Mouse (Mus musculus) c-Kit-positive CD71-negative TER-119-negative erythroid progenitor cells, embryonic 14.5 days (primary cell): ENCODE data around the gene Trim71.

ENCODE experiments used
- DNase-seq: peaks from one replicate; pipeline ENCODE4 v3.0.0-alpha.2; 2013; ENCODE audit warnings: low read depth

The Trim71 gene

GRCm38 (mm10) chr9:114557086-114557485, 7.1 kb downstream of the Trim71 start:
- DNase-seq: no peak

DNA sequence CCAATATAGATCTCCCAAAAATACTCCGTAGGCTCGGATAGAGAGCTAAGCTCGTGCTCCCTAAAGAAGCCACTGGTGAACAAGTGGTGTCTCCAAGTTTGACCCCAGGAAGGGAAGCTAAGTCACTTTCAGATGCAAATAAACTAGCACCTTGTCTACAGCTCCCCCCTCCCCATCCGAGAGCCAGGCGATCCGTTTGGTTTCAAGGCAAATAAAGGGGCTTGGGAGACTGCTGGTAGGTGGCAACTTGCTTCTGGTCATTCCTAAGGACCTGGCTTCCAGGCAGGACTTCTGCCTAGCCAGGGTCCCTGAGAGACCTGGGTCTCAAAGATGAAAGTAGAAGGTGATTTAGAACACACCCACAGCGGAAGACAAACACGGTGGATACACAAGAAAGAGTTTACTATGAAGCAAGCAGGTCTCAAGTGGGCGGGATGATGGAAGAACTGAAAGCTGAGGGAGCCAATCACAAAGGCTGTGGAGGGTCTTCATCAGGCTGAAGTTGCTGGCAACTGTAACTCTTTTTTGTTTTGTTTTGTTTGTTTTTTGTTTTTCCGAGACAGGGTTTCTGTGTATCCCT, 7.8 kb downstream of the Trim71 start:
- no peak for DNase-seq

DNA sequence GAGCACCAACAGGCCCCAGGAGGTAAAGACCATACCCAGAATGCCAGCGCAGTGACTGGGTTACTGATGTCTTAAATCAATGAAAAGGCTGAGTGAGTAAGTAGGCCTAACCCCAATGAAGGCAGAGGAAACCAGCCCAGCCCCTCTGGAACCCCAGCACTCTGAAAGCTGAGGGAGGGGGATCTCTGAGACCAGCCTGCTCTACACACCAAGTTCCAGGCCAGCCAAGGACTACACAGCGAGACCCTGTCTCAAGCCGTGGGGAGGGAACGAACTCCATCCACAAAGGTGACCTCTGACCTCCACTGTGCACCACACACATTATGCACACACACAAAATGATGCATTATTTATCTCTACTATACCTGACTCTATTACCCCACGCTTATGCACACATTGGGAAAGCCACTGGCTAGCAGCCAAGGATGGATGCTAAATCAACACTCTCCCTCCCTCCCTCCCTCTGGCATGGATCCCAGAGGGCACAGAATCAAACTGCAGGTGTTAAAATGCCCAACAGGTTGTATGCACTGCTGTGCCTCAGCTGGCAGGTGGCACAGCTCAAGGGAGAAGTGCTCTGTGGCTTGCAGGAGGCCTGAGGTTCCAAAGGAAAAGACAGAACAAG, 9.7 kb downstream of the Trim71 start:
- DNase-seq: no peak

GRCm38 (mm10) chr9:114553828-114554227, 10.3 kb downstream of the Trim71 start:
- DNase-seq: no peak

- no peak for DNase-seq
Measured at GRCm38 (mm10) chr9:114550033-114550432, 14.1 kb downstream of the Trim71 start.

GRCm38 (mm10) chr9:114549117-114549516, 15.1 kb downstream of the Trim71 start:
- no peak for DNase-seq

GRCm38 (mm10) chr9:114548496-114548895, 15.7 kb downstream of the Trim71 start:
- no peak for DNase-seq

GRCm38 (mm10) chr9:114547643-114548077, 16.5 kb downstream of the Trim71 start:
- DNase-seq: no peak

DNA sequence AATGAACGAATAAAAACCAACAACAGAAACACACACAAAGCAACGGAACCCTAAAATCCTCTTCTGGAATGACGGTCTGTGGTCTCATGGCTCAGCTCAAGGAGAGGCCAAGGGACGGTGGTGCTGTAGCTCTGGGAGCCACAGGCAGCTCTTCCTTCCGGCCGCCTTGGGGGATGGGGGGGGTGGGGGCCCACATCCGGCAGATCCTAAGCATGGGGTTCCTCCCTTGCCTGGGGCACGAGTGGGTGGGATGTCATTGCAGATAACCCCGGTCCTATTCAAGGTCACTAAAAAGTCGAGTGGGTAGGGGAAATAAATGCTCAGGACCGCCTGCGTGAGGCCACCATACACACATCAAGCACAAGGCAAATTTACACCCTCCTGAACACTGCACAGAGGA, 17.4 kb downstream of the Trim71 start:
- no peak for DNase-seq

GRCm38 (mm10) chr9:114544754-114545393, 19.3 kb downstream of the Trim71 start:
- DNase-seq: no peak

DNA sequence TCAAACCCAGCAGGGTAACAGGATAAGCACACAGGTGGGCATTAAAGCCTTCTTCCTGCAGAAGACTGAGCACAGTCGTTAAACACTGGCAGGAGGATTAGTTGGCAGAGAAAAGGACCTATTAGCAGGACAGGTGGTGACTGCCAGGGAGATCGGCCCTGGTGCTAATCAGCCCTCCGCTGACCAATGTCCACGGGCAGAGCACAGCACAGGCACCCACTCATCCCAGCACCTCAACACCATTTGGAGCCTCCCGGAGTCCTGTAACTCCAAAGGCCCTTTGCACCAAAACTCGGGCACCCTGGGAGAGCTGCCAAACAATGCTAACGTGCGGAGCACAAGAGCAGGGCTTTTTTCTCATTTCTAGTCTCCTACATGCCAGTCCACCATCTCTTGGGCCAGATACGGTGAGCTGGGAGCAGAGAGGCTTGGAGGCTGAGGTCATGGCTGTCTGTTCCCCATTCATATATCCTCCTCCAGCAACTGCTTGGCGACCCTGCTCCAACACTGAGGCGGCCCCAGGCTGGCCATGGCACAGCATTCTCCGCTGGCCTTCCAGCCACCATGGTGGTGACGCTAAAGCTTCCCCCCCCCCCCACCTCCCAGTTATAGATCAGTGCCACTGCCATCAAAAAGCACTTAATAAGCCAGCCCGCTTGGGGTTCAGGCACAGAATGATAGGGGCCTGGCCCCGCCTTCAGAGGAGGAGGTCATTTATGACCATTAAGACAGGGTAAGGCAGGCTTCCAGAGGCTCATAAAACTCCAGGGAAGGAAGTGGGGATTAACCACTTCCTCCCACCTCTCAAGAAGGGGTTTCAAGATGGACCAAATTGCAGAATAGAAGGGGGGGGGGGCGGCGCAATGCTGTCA, 20.1 kb downstream of the Trim71 start:
- no peak for DNase-seq

DNA sequence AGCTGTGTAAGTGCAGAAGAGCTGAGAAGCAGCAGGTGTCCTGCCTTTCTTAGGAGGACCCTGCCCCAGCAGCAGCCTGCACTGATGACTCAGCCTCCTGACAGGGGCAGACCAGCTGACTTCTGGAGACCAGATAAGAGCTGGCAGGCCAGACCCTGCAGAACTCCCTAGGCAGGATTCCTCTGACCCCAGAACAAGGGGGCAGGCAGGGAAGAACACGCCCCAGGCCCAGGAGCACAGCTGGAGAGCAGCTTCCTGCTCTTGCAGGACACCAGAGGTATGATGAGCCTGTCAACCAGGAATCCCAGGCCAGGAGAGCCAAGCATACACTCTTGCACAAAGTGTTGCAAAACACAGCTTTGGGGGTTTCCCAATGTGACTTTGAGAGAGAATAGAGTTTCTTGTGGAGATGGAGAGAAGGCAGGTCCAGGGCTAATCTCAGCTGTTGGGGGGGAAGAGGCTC, 22.9 kb downstream of the Trim71 start:
- no peak for DNase-seq

DNA sequence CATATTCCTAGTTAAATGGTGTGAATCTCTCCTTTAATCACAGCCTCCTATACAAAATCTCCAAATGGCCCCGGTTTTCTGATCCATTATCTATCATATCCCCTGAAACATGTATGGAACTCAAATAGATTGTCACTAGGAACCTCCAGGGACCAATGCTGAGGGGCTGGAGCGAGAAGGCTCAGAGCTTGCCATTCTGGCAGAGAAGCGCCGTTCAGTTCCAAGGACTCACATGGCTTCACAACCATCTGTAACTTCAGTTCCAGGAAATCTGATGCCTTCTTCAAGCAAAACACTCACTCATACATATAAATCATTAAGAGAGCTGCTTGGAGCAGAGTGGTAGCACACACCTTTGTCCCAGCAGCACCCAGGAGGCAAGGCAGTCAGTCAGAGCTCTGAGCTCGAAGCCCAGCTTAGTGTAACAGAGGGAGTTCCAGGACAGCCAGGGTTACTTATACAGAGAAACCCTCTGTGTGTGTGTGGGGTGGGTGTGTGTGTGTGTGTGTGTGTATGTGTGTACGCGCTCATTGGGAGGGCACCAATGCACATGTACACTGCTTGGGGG, 25.1 kb downstream of the Trim71 start:
- no peak for DNase-seq

- no peak for DNase-seq
Measured at GRCm38 (mm10) chr9:114536628-114537027, 27.5 kb downstream of the Trim71 start.

DNA sequence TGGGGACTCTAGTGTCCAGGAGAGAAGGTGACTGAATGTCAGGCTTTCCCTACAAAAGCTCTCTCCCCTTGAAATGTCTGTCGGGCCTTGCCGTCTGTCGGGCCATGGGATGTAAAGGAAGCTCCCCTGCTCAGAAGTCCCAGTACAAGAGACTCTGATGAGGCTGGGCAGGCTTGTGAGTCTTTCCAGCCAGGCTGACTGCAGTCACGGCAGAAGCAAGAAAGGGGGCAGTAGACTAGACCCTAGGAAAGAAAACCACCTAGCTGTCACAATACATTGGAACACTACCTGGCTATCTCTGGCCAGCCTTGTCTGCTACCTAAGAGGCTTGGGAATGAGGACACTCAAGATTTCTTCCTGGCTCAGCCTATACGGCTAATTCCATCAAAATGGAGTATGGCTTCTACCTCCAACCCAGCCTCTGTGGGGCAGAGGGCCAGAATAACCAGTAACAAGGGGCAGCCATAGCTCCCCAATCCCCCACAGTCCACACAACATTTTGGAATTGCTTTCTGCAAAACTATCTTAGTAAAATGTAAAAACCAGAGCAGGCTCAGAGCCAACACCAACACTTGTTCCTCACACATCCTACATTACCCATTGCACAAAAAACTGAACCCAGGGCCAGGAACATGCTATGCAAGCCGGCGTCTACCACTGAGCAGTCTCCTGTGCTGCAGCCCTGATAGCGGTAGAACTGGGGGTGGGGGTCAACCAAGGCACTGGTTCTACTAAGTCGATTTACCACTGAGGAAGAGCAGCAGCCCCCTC, 29.2 kb downstream of the Trim71 start:
- no peak for DNase-seq

DNA sequence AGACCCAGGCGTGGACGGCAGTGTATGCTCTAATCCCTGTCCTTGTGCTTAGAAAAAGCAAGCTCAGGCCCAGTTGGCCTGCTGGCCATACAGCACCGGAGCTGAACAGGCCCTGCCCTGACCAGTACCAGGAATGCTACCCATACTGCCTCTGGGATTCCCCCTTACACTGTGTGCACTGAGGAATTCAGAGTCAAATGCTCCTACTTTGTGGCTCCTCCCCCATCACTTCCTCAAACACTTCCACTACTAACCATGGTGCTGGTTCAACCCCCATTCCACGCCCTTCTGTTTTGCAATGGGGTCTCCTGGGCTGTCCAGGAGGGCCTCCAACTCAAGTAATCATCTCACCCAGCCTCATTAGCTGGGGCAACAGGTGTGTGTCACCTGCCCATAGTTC, 30.3 kb downstream of the Trim71 start:
- no peak for DNase-seq

GRCm38 (mm10) chr9:114531276-114531675, 32.9 kb downstream of the Trim71 start:
- DNase-seq: no peak

GRCm38 (mm10) chr9:114528680-114529048, 35.5 kb downstream of the Trim71 start:
- no peak for DNase-seq

DNA sequence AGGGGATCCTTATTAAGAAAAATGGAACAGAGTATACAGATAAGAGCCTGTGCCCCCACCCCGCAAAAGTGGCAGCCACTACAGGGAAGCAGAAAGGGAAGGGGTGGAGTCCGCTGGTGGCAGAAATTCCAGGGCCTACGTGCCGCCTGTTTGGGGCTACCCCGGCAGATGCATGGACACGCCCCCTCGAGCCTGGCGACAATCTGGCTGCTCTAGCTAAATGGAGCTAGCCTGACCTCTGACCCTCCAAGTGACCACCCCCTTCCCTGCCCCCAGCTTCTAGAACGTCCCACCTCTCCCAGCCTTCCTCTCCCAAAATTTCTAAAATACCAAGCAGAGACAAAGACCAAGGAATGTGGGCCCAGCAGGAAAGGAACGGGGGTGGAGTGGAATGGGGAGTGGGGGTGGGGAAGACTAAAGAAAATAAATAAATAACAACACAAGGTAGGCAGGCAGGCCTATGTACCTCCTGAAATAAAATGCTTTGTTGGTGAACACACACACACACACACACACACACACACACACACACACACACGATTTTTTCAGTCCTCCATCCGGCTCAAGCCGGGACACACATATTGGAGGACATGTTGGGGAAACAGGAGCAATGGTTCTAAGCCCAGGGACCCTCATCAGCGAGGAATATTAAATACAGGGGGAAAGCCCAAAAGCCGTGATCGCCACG, 36.0 kb downstream of the Trim71 start:
- no peak for DNase-seq

DNA sequence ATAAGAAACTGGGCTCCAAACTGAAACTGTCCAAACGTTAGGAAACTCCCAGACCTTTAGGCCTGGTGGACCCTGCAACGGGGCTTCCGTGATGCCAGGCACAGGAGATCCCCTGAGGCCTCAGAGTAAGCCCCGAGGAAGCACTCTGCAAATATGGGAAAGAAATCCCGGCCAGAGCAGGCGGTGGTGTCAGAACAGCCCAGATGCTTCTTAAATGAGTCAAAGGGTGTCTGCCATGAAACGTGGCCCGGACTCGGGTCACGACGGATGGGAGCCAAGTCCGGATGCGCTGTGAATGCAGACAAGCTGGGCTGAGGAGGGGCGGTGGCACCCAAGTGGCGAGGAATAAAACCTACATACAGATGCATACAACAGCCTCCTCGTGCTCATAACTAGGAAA, 37.1 kb downstream of the Trim71 start:
- DNase-seq: no peak

GRCm38 (mm10) chr9:114526581-114526980, 37.6 kb downstream of the Trim71 start:
- no peak for DNase-seq
